Mouse (Mus musculus): ENCODE results near the gene Zfhx3. TPM values are rescaled to one million over a fixed set of nuclear protein-coding genes. Genes with fewer than 3 reads are reported as not detected.

Zfhx3 gene
- polyA plus RNA-seq, 1 experiment, result 2.5 TPM

DNA sequence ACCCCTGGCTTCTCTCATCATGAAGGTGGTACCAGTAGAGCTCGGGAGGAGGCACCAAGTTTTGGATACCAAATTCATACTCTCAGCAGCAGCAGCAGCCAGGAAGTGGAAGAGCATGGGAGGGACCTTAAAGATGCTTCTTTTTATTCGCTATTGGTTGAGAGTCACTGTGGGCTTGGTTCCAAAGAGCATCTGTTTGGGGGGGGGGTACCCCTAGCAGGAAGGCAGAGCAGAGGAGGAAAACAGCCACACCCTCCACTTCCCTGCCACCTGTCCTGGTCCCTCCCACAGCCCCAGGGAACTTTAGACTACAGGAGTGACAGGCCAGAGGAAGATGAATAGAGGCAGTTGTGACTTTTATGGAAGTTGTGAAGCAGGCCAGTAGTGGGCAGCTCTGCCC lies 904.9 kb downstream of the Zfhx3 start:
- WGBS, result 48% methylated on average over 2 of the region's 2 CpGs
- TF ChIP-seq CTCF (conservative IDR thresholded peaks at IDR 0.05; ENCODE audit: insufficient read depth, insufficient read length, low read depth, low read length), result no peak
- TF ChIP-seq POLR2A (IDR thresholded peaks at IDR 0.05; ENCODE audit: low read depth, low read length), result no peak

DNA sequence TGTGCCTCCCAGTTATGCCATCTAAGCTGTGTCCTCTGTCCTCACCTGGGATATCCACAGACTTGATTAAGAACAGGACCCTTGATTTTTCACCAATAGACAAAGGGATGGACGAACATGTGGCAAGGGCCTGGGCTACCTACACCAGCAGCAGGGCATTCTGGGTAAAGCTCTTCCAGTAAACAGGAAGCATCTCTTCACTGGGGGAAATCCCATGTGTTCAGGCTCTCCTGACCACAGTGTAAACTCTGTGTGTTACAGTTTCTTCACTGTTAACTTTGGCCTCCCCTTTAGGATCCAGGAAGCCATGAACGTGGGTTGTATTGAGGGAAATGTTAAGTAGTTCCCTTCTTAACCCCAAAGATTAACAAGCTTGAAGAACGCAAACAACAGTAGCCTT lies 906.0 kb downstream of the Zfhx3 start:
- no peak for DNase-seq
- Histone ChIP-seq H3K27me3 (replicated peaks; ENCODE audit: control insufficient read depth, insufficient read depth, low read length) (no peaks in the 10 kb centered on the region), H3K4me3 (ENCODE audit: insufficient read depth, low read depth, low read length) (no peak overlapping the region), H3K27ac (ENCODE audit: insufficient read depth, low read depth, low read length) (no peak overlapping the region), H3K36me3 (ENCODE audit: control insufficient read depth, insufficient read depth, low read length) (no peaks in the 10 kb centered on the region), H3K4me1 (ENCODE audit: control insufficient read depth, insufficient read depth, low read length) (no peaks in the 10 kb centered on the region)
- WGBS, result 67% methylated on average over 3 of the region's 3 CpGs
- TF ChIP-seq CTCF (conservative IDR thresholded peaks at IDR 0.05; ENCODE audit: insufficient read depth, insufficient read length, low read depth, low read length) (no peak), POLR2A (IDR thresholded peaks at IDR 0.05; ENCODE audit: low read depth, low read length) (no peak)

More for the DNA sequence above, 904.9 kb downstream of the Zfhx3 start:
- Histone ChIP-seq H3K27ac (ENCODE audit: insufficient read depth, low read depth, low read length) (no peak overlapping the region), H3K27me3 (replicated peaks; ENCODE audit: control insufficient read depth, insufficient read depth, low read length) (no peaks in the 10 kb centered on the region), H3K36me3 (ENCODE audit: control insufficient read depth, insufficient read depth, low read length) (no peaks in the 10 kb centered on the region), H3K4me1 (ENCODE audit: control insufficient read depth, insufficient read depth, low read length) (no peaks in the 10 kb centered on the region), H3K4me3 (ENCODE audit: insufficient read depth, low read depth, low read length) (no peak overlapping the region)
- DNase-seq, result no peak

DNA sequence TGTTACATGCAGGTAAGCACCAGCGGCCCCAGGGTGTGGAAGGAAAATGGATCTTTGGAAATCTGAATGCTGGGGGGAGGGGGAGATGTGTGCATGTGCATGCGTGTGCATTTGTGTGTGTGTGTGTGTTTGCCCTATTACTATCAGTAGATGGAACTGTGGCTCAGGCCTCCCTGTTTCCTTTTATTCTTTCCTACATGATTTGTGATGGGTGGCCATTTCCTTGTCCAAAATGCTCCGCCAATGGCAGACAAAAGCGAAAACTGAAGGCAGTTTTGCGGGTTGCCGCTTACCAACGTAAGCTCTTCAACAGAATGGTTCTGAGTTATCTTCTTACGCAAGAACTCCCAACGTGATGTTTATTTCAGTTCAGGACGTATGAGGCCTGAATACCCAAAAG lies 910.6 kb downstream of the Zfhx3 start:
- Histone ChIP-seq H3K4me1 (ENCODE audit: control insufficient read depth, insufficient read depth, low read length) (no peaks in the 10 kb centered on the region), H3K4me3 (ENCODE audit: insufficient read depth, low read depth, low read length) (no peak overlapping the region), H3K27me3 (replicated peaks; ENCODE audit: control insufficient read depth, insufficient read depth, low read length) (no peaks in the 10 kb centered on the region), H3K36me3 (ENCODE audit: control insufficient read depth, insufficient read depth, low read length) (no peaks in the 10 kb centered on the region), H3K27ac (ENCODE audit: insufficient read depth, low read depth, low read length) (peak overlapping the region; percentile 69)
- peak; percentile 62 for DNase-seq
- 74% methylated on average over 10 of the region's 10 CpGs for WGBS
- TF ChIP-seq POLR2A (IDR thresholded peaks at IDR 0.05; ENCODE audit: low read depth, low read length) (no peak), CTCF (conservative IDR thresholded peaks at IDR 0.05; ENCODE audit: insufficient read depth, insufficient read length, low read depth, low read length) (no peak)

DNA sequence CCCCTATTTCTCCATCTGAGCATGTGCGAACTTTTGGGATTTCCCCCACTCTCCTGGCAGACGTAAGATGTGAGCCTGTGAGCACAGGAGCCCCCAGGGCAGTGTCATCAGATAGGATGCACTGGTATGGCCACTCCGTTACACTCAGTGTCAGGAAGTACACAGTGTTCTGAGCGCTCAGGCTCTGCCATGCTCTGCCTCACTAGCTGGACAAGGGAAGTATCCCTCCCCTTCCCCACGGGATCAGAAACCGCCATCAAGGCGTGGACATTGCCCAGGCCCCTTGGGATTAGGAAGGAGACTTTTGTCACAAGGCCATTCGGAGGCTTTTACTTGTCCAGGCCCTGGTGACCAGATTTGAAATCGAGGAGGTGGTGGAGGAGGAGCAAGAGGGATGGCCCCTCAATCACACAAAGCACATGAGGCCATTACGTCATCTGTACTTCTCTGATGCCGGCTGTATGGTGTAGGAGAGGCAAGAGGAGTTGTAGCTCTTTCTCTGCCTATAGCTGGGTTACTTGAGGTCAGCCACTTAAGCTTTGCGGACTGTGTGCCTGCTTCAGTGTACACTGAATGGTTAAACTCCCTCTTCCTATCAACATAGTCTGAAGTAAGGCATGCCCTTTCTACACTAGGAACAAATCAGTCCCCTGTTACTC lies 912.1 kb downstream of the Zfhx3 start:
- WGBS, result 66% methylated on average over 12 of the region's 12 CpGs
- DNase-seq, result peak; percentile 58

DNA sequence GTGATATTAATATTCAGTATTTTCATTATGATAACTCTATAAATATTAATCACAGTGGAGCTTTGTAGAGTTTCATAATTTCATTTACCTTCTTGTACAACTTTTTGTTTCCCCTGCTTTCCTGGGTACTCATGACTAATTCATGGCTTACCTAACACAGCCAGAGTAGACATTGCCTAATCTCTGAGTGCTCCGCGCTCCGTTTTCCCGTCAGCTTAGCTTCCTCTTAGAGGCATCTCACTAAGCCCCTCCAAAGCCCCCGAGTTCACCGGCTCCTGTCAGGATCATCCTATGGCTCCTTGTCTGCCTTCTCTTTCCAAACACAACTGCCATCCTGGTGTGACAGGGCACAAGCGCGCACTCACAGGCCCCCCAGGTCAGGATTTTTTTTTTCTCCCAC lies 916.6 kb downstream of the Zfhx3 start:
- H3K4me3 ChIP-seq (ENCODE audit: insufficient read depth, low read depth, low read length), result no peak overlapping the region
- DNase-seq, result no peak
- no peaks in the 10 kb centered on the region for H3K27me3 ChIP-seq (replicated peaks; ENCODE audit: control insufficient read depth, insufficient read depth, low read length)
- WGBS, result 89% methylated on average over 8 of the region's 8 CpGs
- no peak for TF ChIP-seq CTCF (conservative IDR thresholded peaks at IDR 0.05; ENCODE audit: insufficient read depth, insufficient read length, low read depth, low read length)
- TF ChIP-seq POLR2A (IDR thresholded peaks at IDR 0.05; ENCODE audit: low read depth, low read length), result no peak
- H3K27ac ChIP-seq (ENCODE audit: insufficient read depth, low read depth, low read length), result no peak overlapping the region
- no peaks in the 10 kb centered on the region for H3K4me1 ChIP-seq (ENCODE audit: control insufficient read depth, insufficient read depth, low read length)
- H3K36me3 ChIP-seq (ENCODE audit: control insufficient read depth, insufficient read depth, low read length), result no peaks in the 10 kb centered on the region

More for the DNA sequence above, 912.1 kb downstream of the Zfhx3 start:
- Histone ChIP-seq H3K4me1 (ENCODE audit: control insufficient read depth, insufficient read depth, low read length) (no peaks in the 10 kb centered on the region), H3K36me3 (ENCODE audit: control insufficient read depth, insufficient read depth, low read length) (no peaks in the 10 kb centered on the region), H3K27ac (ENCODE audit: insufficient read depth, low read depth, low read length) (peak overlapping the region; percentile 36), H3K4me3 (ENCODE audit: insufficient read depth, low read depth, low read length) (no peak overlapping the region), H3K27me3 (replicated peaks; ENCODE audit: control insufficient read depth, insufficient read depth, low read length) (no peaks in the 10 kb centered on the region)
- no peak for TF ChIP-seq POLR2A (IDR thresholded peaks at IDR 0.05; ENCODE audit: low read depth, low read length)
- no peak for TF ChIP-seq CTCF (conservative IDR thresholded peaks at IDR 0.05; ENCODE audit: insufficient read depth, insufficient read length, low read depth, low read length)

DNA sequence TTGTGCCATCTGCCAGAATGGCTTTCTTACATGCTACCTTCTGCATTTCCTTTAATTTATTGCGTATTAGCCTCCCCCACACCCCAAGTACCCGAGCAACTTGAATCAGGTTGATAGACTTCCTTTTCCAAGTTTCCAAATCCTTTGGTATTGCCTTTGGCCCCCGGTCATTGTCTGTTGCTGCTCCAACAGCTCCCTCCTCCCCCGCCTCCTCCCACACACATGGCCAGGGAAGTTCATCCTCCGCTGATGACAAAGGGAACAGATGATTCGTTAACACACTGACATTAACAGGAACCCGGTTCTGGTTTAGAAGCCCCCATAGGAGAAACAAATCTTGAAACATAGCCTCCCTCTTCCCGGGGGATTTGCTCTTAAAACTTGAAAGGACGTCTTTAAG lies 917.5 kb downstream of the Zfhx3 start:
- no peak for TF ChIP-seq CTCF (conservative IDR thresholded peaks at IDR 0.05; ENCODE audit: insufficient read depth, insufficient read length, low read depth, low read length)
- TF ChIP-seq POLR2A (IDR thresholded peaks at IDR 0.05; ENCODE audit: low read depth, low read length), result no peak
- Histone ChIP-seq H3K27ac (ENCODE audit: insufficient read depth, low read depth, low read length) (peak overlapping the region; percentile 27; the same call in 1 of the 2 replicates), H3K4me1 (ENCODE audit: control insufficient read depth, insufficient read depth, low read length) (no peaks in the 10 kb centered on the region), H3K27me3 (replicated peaks; ENCODE audit: control insufficient read depth, insufficient read depth, low read length) (no peaks in the 10 kb centered on the region), H3K36me3 (ENCODE audit: control insufficient read depth, insufficient read depth, low read length) (no peaks in the 10 kb centered on the region), H3K4me3 (ENCODE audit: insufficient read depth, low read depth, low read length) (no peak overlapping the region)
- DNase-seq, result peak; percentile 47
- WGBS, result 29% methylated on average over 9 of the region's 9 CpGs

DNA sequence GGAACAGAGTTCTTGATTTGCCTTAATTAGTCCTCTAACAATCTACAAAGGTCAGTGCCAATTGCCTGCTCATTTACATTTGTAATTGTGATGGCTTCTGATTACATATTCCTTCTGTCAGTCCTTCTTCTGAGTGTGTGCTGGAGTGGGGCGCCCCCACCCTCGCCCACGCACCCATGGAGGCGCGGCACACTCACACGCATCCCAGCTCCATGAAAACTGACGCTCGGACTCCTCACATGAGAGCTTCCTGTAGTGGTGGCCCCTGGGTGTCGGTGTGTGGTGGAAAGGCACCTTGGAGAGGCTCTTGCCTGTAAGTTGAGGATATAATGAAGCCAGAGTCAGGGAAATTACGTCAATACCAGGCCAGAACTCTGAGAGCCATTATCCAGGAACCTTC lies 921.0 kb downstream of the Zfhx3 start:
- no peaks in the 10 kb centered on the region for H3K4me1 ChIP-seq (ENCODE audit: control insufficient read depth, insufficient read depth, low read length)
- no peaks in the 10 kb centered on the region for H3K36me3 ChIP-seq (ENCODE audit: control insufficient read depth, insufficient read depth, low read length)
- no peaks in the 10 kb centered on the region for H3K27me3 ChIP-seq (replicated peaks; ENCODE audit: control insufficient read depth, insufficient read depth, low read length)
- WGBS, result 94% methylated on average over 10 of the region's 10 CpGs
- H3K4me3 ChIP-seq (ENCODE audit: insufficient read depth, low read depth, low read length), result no peak overlapping the region
- DNase-seq, result no peak
- no peak overlapping the region for H3K27ac ChIP-seq (ENCODE audit: insufficient read depth, low read depth, low read length)
- TF ChIP-seq CTCF (conservative IDR thresholded peaks at IDR 0.05; ENCODE audit: insufficient read depth, insufficient read length, low read depth, low read length), result no peak

All from kidney, adult 2 months (tissue).